Mouse (Mus musculus) midbrain, postnatal 0 days (tissue): ENCODE data around the gene Ptprn2. TPM values are rescaled to one million over a fixed set of nuclear protein-coding genes. Genes with fewer than 3 reads are reported as not detected.

Experiments used
- ATAC-seq: fragments of 200-750 bp; cut with Nextera tagmentation; 2 replicates; pipeline ENCODE4 v1.8.0; 2017; ENCODE audit warnings: moderate number of reproducible peaks, mild to moderate bottlenecking, moderate TSS enrichment, moderate library complexity; ENCODE audit not compliant: low FRiP score
- DNase-seq: peaks from one replicate; pipeline ENCODE4 v3.0.0-alpha.2; 2015; ENCODE audit warnings: low spot score
- H3K27ac ChIP-seq: fragments of 300-500 bp; sonication (generic); 2 replicates; pipeline ENCODE4 v1.5.1; 2014; ENCODE audit warnings: low read depth, mild to moderate bottlenecking, low read length, mixed read lengths
- H3K27me3 ChIP-seq: fragments of 300-500 bp; sonication (generic); 2 replicates; pipeline ENCODE4 v1.6.1; 2014; ENCODE audit warnings: low read length, control low read depth, mixed read lengths; ENCODE audit not compliant: insufficient read depth
- H3K36me3 ChIP-seq: fragments of 300-500 bp; sonication (generic); 2 replicates; pipeline ENCODE4 v1.6.1; 2014; ENCODE audit warnings: low read length, control low read depth, mixed read lengths; ENCODE audit not compliant: insufficient read depth
- H3K4me1 ChIP-seq: fragments of 300-500 bp; sonication (generic); 2 replicates; pipeline ENCODE4 v1.6.1; 2014; ENCODE audit warnings: mild to moderate bottlenecking, control low read depth, antibody characterized with exemption, low read length, mixed read lengths; ENCODE audit not compliant: insufficient read depth
- H3K4me2 ChIP-seq: fragments of 300-500 bp; sonication (generic); 2 replicates; pipeline ENCODE4 v1.6.1; 2014; ENCODE audit warnings: low read depth, mild to moderate bottlenecking, low read length, mixed read lengths; ENCODE audit not compliant: poor library complexity, severe bottlenecking
- H3K4me3 ChIP-seq: fragments of 300-500 bp; sonication (generic); 2 replicates; pipeline ENCODE4 v1.5.1; 2014; ENCODE audit warnings: low read depth, mild to moderate bottlenecking, low read length, moderate library complexity
- H3K9ac ChIP-seq: fragments of 300-500 bp; sonication (generic); replicated peaks from 2 replicates; pipeline ENCODE4 v1.6.1; 2014; ENCODE audit warnings: mild to moderate bottlenecking, low read length, moderate library complexity, mixed read lengths; ENCODE audit not compliant: poor library complexity, severe bottlenecking
- H3K9me3 ChIP-seq: fragments of 300-500 bp; sonication (generic); 2 replicates; pipeline ENCODE4 v1.6.1; 2016; ENCODE audit warnings: low read length, control low read depth
- CTCF ChIP-seq: IDR thresholded peaks from 2 replicates; pipeline ENCODE4 v1.5.1; 2016; ENCODE audit warnings: antibody characterized with exemption, mild to moderate bottlenecking
- WGBS: fragments of 180-500 bp; shearing (Covaris S2); extraction: QIAGEN DNeasy Blood & Tissue Kit; methylation state at CpG from one replicate; pipeline ENCODE4 v1.1.7; 2014; 5-methylcytosine and 5-hydroxymethylcytosine counted together
- polyA plus RNA-seq: library from polyadenylated mRNA; unstranded; fragments of >200 nt; fragmentation: Nextera tagmentation; extraction: Ambion mirVana; gene quantifications from 2 replicates; pipeline ENCODE4 v1.2.1, GENCODE M21; 2015
- total RNA-seq: library from RNA; depleted of rRNA; stranded (reverse); fragments of >200 nt; gene quantifications from 2 replicates; pipeline ENCODE4 v1.2.3, GENCODE M21; 2014

The Ptprn2 gene
- total and polyA plus RNA-seq, 2 experiments from 2014 or later = 22.2 to 110 TPM

GRCm38 (mm10) chr12:117152366-117153165 lies 667.0 kb downstream of the Ptprn2 start:
- Histone ChIP-seq H3K27ac (peak overlapping the region; percentile 98), H3K4me3 (peak overlapping the region; percentile 74), H3K4me2 (peak overlapping the region; percentile 88), H3K9ac (peak overlapping the region; percentile 92), H3K27me3 (no peaks in the 10 kb centered on the region), H3K9me3 (no peaks in the 10 kb centered on the region), H3K36me3 (no peaks in the 10 kb centered on the region), H3K4me1 (peaks cover 15% of the 10 kb centered on the region; the same call in 1 of the 2 replicates)
- 8% methylated on average over 28 of the region's 28 CpGs for WGBS
- no peak for DNase-seq
- no peak for TF ChIP-seq CTCF
- ATAC-seq = no peak

- H3K9me3 ChIP-seq = no peaks in the 10 kb centered on the region
- peaks cover 15% of the 10 kb centered on the region; the same call in 1 of the 2 replicates for H3K4me1 ChIP-seq
- no peaks in the 10 kb centered on the region for H3K27me3 ChIP-seq
- H3K4me3 ChIP-seq = peak overlapping the region; percentile 74
- 3% methylated on average over 8 of the region's 8 CpGs for WGBS
- no peak for DNase-seq
- no peak for TF ChIP-seq CTCF
- peak overlapping the region; percentile 92 for H3K9ac ChIP-seq
- peak overlapping the region; percentile 98 for H3K27ac ChIP-seq
- no peak for ATAC-seq
- H3K4me2 ChIP-seq = peak overlapping the region; percentile 88
- H3K36me3 ChIP-seq = no peaks in the 10 kb centered on the region
Observed at GRCm38 (mm10) chr12:117153166-117153480, 667.6 kb downstream of the Ptprn2 start.

- no peaks in the 10 kb centered on the region for H3K27me3 ChIP-seq
- DNase-seq (peak; percentile 79), ATAC-seq (peak; percentile 85)
- H3K9me3 ChIP-seq = no peaks in the 10 kb centered on the region
- peaks cover 16% of the 10 kb centered on the region; the same call in 1 of the 2 replicates for H3K4me1 ChIP-seq
- peak; percentile 23; the same call in 1 of the 2 replicates for TF ChIP-seq CTCF
- H3K27ac ChIP-seq = peak overlapping the region; percentile 98
- H3K36me3 ChIP-seq = no peaks in the 10 kb centered on the region
- WGBS = under 1% methylated on average over 71 of the region's 73 CpGs
- peak overlapping the region; percentile 74 for H3K4me3 ChIP-seq
- peak overlapping the region; percentile 88 for H3K4me2 ChIP-seq
- H3K9ac ChIP-seq = peak overlapping the region; percentile 92
Observed at GRCm38 (mm10) chr12:117153671-117154355, 668.3 kb downstream of the Ptprn2 start.

DNA sequence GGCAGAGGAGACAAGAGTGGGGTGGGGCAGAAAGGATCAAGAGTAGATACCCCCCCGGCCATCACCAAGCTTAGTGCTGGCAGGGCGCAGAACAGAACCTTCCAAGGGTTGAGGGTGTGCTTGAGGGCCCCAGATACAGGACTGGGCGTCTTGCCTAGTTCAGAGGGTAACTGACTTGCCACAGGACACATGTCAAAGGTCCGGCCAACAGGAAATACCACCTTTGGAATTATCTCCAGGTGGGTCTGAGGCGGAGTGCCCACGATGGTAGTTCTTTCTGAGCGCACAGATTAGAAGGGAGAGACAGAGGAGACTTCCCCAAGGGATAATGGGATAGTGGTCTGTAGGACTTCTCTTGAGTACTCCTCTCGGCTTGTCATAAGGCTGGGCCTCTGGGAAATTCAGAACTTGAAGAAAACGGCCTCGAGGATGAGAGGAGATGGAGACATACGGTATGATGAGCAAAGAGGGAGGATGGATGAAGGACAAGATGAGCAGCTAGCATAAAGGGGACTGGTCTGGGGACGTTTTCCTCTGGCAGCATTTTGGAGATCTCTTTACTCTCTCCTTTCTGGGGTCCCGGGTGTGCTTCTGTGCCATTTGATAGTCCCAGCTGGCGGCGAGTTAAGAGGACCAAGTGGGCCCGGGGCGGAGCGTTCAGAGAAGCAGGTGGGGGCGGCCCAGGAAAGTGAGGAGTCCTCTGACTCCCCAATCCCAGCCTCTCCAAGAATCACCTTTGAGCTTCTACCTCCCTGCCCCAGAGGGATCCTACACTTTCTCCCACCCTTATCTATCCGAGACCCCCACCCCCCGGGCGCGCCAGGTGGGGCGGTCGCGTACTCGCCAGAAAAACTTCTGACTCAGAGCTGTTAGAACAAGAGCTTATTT lies 669.1 kb downstream of the Ptprn2 start:
- Histone ChIP-seq H3K27ac (peak overlapping the region; percentile 98), H3K9ac (peak overlapping the region; percentile 92), H3K4me2 (peak overlapping the region; percentile 88), H3K9me3 (no peaks in the 10 kb centered on the region), H3K27me3 (no peaks in the 10 kb centered on the region), H3K4me3 (peak overlapping the region; percentile 74), H3K36me3 (no peaks in the 10 kb centered on the region), H3K4me1 (peaks cover 23% of the 10 kb centered on the region)
- DNase-seq = no peak
- WGBS = under 1% methylated on average over 27 of the region's 27 CpGs
- ATAC-seq = peak; percentile 21; the same call in 1 of the 2 replicates
- no peak for TF ChIP-seq CTCF

DNA sequence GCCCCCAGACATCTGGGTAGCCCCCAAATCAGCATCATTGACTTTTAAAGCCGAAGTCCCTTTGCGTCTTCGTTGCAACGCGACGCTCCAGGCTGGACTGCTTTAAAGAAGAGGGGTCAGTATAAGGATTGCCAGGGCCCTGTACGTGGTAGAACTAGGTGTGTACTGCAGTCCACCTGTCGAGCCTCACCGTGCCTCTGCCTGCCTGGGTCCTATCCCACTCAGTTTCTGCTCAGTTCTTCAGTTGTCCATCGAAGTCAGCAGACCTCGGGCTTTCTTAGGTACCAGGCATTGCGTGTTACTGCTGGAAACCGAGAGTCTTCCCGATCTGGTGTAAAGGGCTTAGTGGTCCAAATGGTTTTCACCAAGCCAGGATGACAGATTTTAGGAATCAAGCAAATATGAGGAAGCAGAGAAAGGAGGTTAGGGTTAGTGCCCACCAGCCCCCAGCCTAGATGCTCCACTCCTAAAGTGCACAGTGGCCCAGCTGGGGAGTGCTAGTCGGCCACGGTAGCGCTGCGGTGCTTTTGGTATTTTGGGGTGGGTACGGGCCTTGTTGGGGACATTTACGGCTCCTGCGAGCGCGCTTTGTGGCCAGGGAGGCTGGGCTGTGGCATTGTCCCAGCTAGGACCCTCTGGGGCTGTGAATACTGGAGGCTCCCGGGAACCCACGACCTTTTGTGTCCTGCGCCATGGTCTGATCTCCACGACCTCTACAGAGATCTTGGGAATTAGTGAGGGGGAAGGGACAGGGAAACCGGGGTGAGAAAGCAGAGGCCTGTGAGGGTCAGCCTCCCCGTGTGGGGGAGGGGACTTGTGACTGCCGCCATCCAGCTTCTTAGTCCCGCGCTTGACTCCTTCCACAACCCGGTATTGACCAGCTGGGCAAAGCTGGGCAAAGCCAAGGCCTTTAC lies 670.0 kb downstream of the Ptprn2 start:
- Histone ChIP-seq H3K4me3 (peak overlapping the region; percentile 74), H3K36me3 (no peaks in the 10 kb centered on the region), H3K4me1 (peaks cover 31% of the 10 kb centered on the region), H3K27ac (peak overlapping the region; percentile 98), H3K27me3 (no peaks in the 10 kb centered on the region), H3K9ac (peak overlapping the region; percentile 92), H3K4me2 (peak overlapping the region; percentile 88), H3K9me3 (no peaks in the 10 kb centered on the region)
- no peak for TF ChIP-seq CTCF
- no peak for DNase-seq
- no peak for ATAC-seq
- 2% methylated on average over 33 of the region's 33 CpGs for WGBS
